Mouse (Mus musculus) kidney, adult 2 months (tissue): ENCODE measurements around the gene Tm9sf2.
A peak's percentile ranks its signal among the peaks of the same experiment; 100 is the strongest.

Experiments
- CTCF ChIP-seq: fragments of 200-500 bp; conservative IDR thresholded peaks from 2 replicates; pipeline ENCODE4 v1.5.1; 2011; ENCODE audit warnings: low read depth, mild to moderate bottlenecking, control low read depth, low read length, moderate library complexity, mixed read lengths; ENCODE audit not compliant: insufficient read depth, insufficient read length
- POLR2A ChIP-seq: fragments of 200-500 bp; IDR thresholded peaks from one replicate; pipeline ENCODE4 v1.6.1; 2011; ENCODE audit warnings: low read depth, low read length, control low read depth

DNA sequence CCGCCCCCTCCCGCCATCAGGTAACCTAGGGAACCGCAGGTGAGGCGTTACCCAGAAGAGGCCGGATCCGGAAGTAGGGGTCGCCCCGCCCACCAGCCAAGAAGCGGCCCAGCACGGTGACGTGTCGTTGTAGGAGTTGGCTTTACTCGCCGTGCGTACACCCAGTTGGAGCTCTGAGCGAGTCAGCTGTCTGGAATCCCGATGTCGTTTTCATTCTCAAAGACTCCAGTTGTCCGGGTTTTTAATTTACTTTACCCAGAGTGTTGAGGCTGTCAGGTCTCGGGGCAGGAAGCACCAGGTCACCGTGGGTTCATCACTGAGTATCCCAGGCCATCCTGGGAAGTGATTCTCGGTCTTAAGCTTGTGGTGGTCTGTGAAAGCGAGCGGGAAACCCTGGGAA is 2.0 kb upstream of the Tm9sf2 start:
- no peak for TF ChIP-seq CTCF
- TF ChIP-seq POLR2A: peak; percentile 86
